Mouse (Mus musculus): ENCODE measurements around the gene Ramp3. TPM values are rescaled to one million over a fixed set of nuclear protein-coding genes. Genes with fewer than 3 reads are reported as not detected.

The Ramp3 gene
- polyA plus RNA-seq, 1 experiment from 2014 or later = 1.7 TPM

- Histone ChIP-seq H3K27me3 (ENCODE audit: control insufficient read depth, insufficient read depth, low read length) (peaks cover 6% of the 10 kb centered on the region; the same call in 1 of the 2 replicates), H3K27ac (ENCODE audit: low read depth, low read length) (no peak overlapping the region), H3K9ac (ENCODE audit: low read depth, low read length) (no peak overlapping the region), H3K4me3 (ENCODE audit: low read depth, low read length) (no peak overlapping the region), H3K4me1 (ENCODE audit: control insufficient read depth, insufficient read depth, low read length) (no peaks in the 10 kb centered on the region), H3K9me3 (replicated peaks; ENCODE audit: control insufficient read depth, low read length) (no peaks in the 10 kb centered on the region), H3K4me2 (no peak overlapping the region), H3K36me3 (ENCODE audit: control insufficient read depth, insufficient read depth, low read length) (no peaks in the 10 kb centered on the region)
- ATAC-seq (replicated peaks; ENCODE audit: insufficient number of reproducible peaks, low FRiP score, low TSS enrichment) = no peak
- WGBS (ENCODE audit: insufficient replicate concordance) = 0% methylated on average over 2 of the region's 2 CpGs
Measured at GRCm38 (mm10) chr11:6654903-6655302, 3.4 kb upstream of the Ramp3 start.

- ATAC-seq (replicated peaks; ENCODE audit: insufficient number of reproducible peaks, low FRiP score, low TSS enrichment) = no peak
- no peaks in the 10 kb centered on the region for H3K36me3 ChIP-seq (ENCODE audit: control insufficient read depth, insufficient read depth, low read length)
- H3K9ac ChIP-seq (ENCODE audit: low read depth, low read length) = no peak overlapping the region
- H3K9me3 ChIP-seq (replicated peaks; ENCODE audit: control insufficient read depth, low read length) = no peaks in the 10 kb centered on the region
- H3K4me2 ChIP-seq = no peak overlapping the region
- H3K4me3 ChIP-seq (ENCODE audit: low read depth, low read length) = no peak overlapping the region
- 74% methylated on average over 14 of the region's 14 CpGs for WGBS (ENCODE audit: insufficient replicate concordance)
- H3K27ac ChIP-seq (ENCODE audit: low read depth, low read length) = no peak overlapping the region
- H3K4me1 ChIP-seq (ENCODE audit: control insufficient read depth, insufficient read depth, low read length) = no peaks in the 10 kb centered on the region
- H3K27me3 ChIP-seq (ENCODE audit: control insufficient read depth, insufficient read depth, low read length) = 0 out of 2 replicates have a peak, but pooled peaks cover 3% of the 10 kb centered on the region
Measured at GRCm38 (mm10) chr11:6661206-6661605, 2.9 kb downstream of the Ramp3 start.

GRCm38 (mm10) chr11:6666634-6667033 is 8.3 kb downstream of the Ramp3 start:
- H3K27ac ChIP-seq (ENCODE audit: low read depth, low read length) = no peak overlapping the region
- no peaks in the 10 kb centered on the region for H3K36me3 ChIP-seq (ENCODE audit: control insufficient read depth, insufficient read depth, low read length)
- WGBS (ENCODE audit: insufficient replicate concordance) = 87% methylated on average over 2 of the region's 2 CpGs
- no peaks in the 10 kb centered on the region for H3K9me3 ChIP-seq (replicated peaks; ENCODE audit: control insufficient read depth, low read length)
- H3K4me3 ChIP-seq (ENCODE audit: low read depth, low read length) = no peak overlapping the region
- no peaks in the 10 kb centered on the region for H3K4me1 ChIP-seq (ENCODE audit: control insufficient read depth, insufficient read depth, low read length)
- ATAC-seq (replicated peaks; ENCODE audit: insufficient number of reproducible peaks, low FRiP score, low TSS enrichment) = no peak
- H3K27me3 ChIP-seq (ENCODE audit: control insufficient read depth, insufficient read depth, low read length) = no peaks in the 10 kb centered on the region
- no peak overlapping the region for H3K4me2 ChIP-seq
- H3K9ac ChIP-seq (ENCODE audit: low read depth, low read length) = no peak overlapping the region

GRCm38 (mm10) chr11:6669041-6669440 is 10.7 kb downstream of the Ramp3 start:
- Histone ChIP-seq H3K9me3 (replicated peaks; ENCODE audit: control insufficient read depth, low read length) (no peaks in the 10 kb centered on the region), H3K4me3 (ENCODE audit: low read depth, low read length) (no peak overlapping the region), H3K9ac (ENCODE audit: low read depth, low read length) (no peak overlapping the region), H3K27me3 (ENCODE audit: control insufficient read depth, insufficient read depth, low read length) (0 out of 2 replicates have a peak, but pooled peaks cover 3% of the 10 kb centered on the region), H3K4me2 (no peak overlapping the region), H3K36me3 (ENCODE audit: control insufficient read depth, insufficient read depth, low read length) (no peaks in the 10 kb centered on the region), H3K4me1 (ENCODE audit: control insufficient read depth, insufficient read depth, low read length) (no peaks in the 10 kb centered on the region), H3K27ac (ENCODE audit: low read depth, low read length) (no peak overlapping the region)
- no peak for ATAC-seq (replicated peaks; ENCODE audit: insufficient number of reproducible peaks, low FRiP score, low TSS enrichment)
- WGBS (ENCODE audit: insufficient replicate concordance) = 67% methylated on average over 9 of the region's 9 CpGs

GRCm38 (mm10) chr11:6670044-6670443 is 11.7 kb downstream of the Ramp3 start:
- no peak for ATAC-seq (replicated peaks; ENCODE audit: insufficient number of reproducible peaks, low FRiP score, low TSS enrichment)
- H3K9ac ChIP-seq (ENCODE audit: low read depth, low read length) = no peak overlapping the region
- H3K27ac ChIP-seq (ENCODE audit: low read depth, low read length) = no peak overlapping the region
- no peaks in the 10 kb centered on the region for H3K4me1 ChIP-seq (ENCODE audit: control insufficient read depth, insufficient read depth, low read length)
- no peak overlapping the region for H3K4me2 ChIP-seq
- 0 out of 2 replicates have a peak, but pooled peaks cover 3% of the 10 kb centered on the region for H3K27me3 ChIP-seq (ENCODE audit: control insufficient read depth, insufficient read depth, low read length)
- H3K36me3 ChIP-seq (ENCODE audit: control insufficient read depth, insufficient read depth, low read length) = no peaks in the 10 kb centered on the region
- no peaks in the 10 kb centered on the region for H3K9me3 ChIP-seq (replicated peaks; ENCODE audit: control insufficient read depth, low read length)
- H3K4me3 ChIP-seq (ENCODE audit: low read depth, low read length) = no peak overlapping the region
- 38% methylated on average over 2 of the region's 2 CpGs for WGBS (ENCODE audit: insufficient replicate concordance)

GRCm38 (mm10) chr11:6670826-6671225 is 12.5 kb downstream of the Ramp3 start:
- no peak overlapping the region for H3K4me3 ChIP-seq (ENCODE audit: low read depth, low read length)
- H3K4me1 ChIP-seq (ENCODE audit: control insufficient read depth, insufficient read depth, low read length) = no peaks in the 10 kb centered on the region
- H3K9ac ChIP-seq (ENCODE audit: low read depth, low read length) = no peak overlapping the region
- H3K4me2 ChIP-seq = no peak overlapping the region
- H3K27me3 ChIP-seq (ENCODE audit: control insufficient read depth, insufficient read depth, low read length) = 0 out of 2 replicates have a peak, but pooled peaks cover 3% of the 10 kb centered on the region
- H3K27ac ChIP-seq (ENCODE audit: low read depth, low read length) = no peak overlapping the region
- H3K36me3 ChIP-seq (ENCODE audit: control insufficient read depth, insufficient read depth, low read length) = no peaks in the 10 kb centered on the region
- no peaks in the 10 kb centered on the region for H3K9me3 ChIP-seq (replicated peaks; ENCODE audit: control insufficient read depth, low read length)
- ATAC-seq (replicated peaks; ENCODE audit: insufficient number of reproducible peaks, low FRiP score, low TSS enrichment) = no peak
- WGBS (ENCODE audit: insufficient replicate concordance) = 77% methylated on average over 4 of the region's 4 CpGs

- Histone ChIP-seq H3K9ac (ENCODE audit: low read depth, low read length) (no peak overlapping the region), H3K36me3 (ENCODE audit: control insufficient read depth, insufficient read depth, low read length) (no peaks in the 10 kb centered on the region), H3K27ac (ENCODE audit: low read depth, low read length) (no peak overlapping the region), H3K4me3 (ENCODE audit: low read depth, low read length) (no peak overlapping the region), H3K9me3 (replicated peaks; ENCODE audit: control insufficient read depth, low read length) (no peaks in the 10 kb centered on the region), H3K27me3 (ENCODE audit: control insufficient read depth, insufficient read depth, low read length) (0 out of 2 replicates have a peak, but pooled peaks cover 3% of the 10 kb centered on the region), H3K4me2 (no peak overlapping the region), H3K4me1 (ENCODE audit: control insufficient read depth, insufficient read depth, low read length) (no peaks in the 10 kb centered on the region)
- 81% methylated on average over 9 of the region's 9 CpGs for WGBS (ENCODE audit: insufficient replicate concordance)
- no peak for ATAC-seq (replicated peaks; ENCODE audit: insufficient number of reproducible peaks, low FRiP score, low TSS enrichment)
Measured at GRCm38 (mm10) chr11:6674701-6675100, 16.4 kb downstream of the Ramp3 start.

GRCm38 (mm10) chr11:6675402-6675801 is 17.1 kb downstream of the Ramp3 start:
- Histone ChIP-seq H3K36me3 (ENCODE audit: control insufficient read depth, insufficient read depth, low read length) (no peaks in the 10 kb centered on the region), H3K27me3 (ENCODE audit: control insufficient read depth, insufficient read depth, low read length) (0 out of 2 replicates have a peak, but pooled peaks cover 3% of the 10 kb centered on the region), H3K4me2 (no peak overlapping the region), H3K4me3 (ENCODE audit: low read depth, low read length) (no peak overlapping the region), H3K27ac (ENCODE audit: low read depth, low read length) (no peak overlapping the region), H3K9ac (ENCODE audit: low read depth, low read length) (no peak overlapping the region), H3K4me1 (ENCODE audit: control insufficient read depth, insufficient read depth, low read length) (0 out of 2 replicates have a peak, but pooled peaks cover 2% of the 10 kb centered on the region), H3K9me3 (replicated peaks; ENCODE audit: control insufficient read depth, low read length) (no peaks in the 10 kb centered on the region)
- no peak for ATAC-seq (replicated peaks; ENCODE audit: insufficient number of reproducible peaks, low FRiP score, low TSS enrichment)
- 48% methylated on average over 7 of the region's 7 CpGs for WGBS (ENCODE audit: insufficient replicate concordance)

GRCm38 (mm10) chr11:6676641-6677040 is 18.3 kb downstream of the Ramp3 start:
- no peaks in the 10 kb centered on the region for H3K36me3 ChIP-seq (ENCODE audit: control insufficient read depth, insufficient read depth, low read length)
- no peaks in the 10 kb centered on the region for H3K9me3 ChIP-seq (replicated peaks; ENCODE audit: control insufficient read depth, low read length)
- H3K4me1 ChIP-seq (ENCODE audit: control insufficient read depth, insufficient read depth, low read length) = 0 out of 2 replicates have a peak, but pooled peaks cover 2% of the 10 kb centered on the region
- WGBS (ENCODE audit: insufficient replicate concordance) = 85% methylated on average over 9 of the region's 9 CpGs
- 0 out of 2 replicates have a peak, but pooled peaks cover 3% of the 10 kb centered on the region for H3K27me3 ChIP-seq (ENCODE audit: control insufficient read depth, insufficient read depth, low read length)
- H3K4me2 ChIP-seq = no peak overlapping the region
- ATAC-seq (replicated peaks; ENCODE audit: insufficient number of reproducible peaks, low FRiP score, low TSS enrichment) = no peak
- H3K9ac ChIP-seq (ENCODE audit: low read depth, low read length) = no peak overlapping the region
- H3K4me3 ChIP-seq (ENCODE audit: low read depth, low read length) = no peak overlapping the region
- H3K27ac ChIP-seq (ENCODE audit: low read depth, low read length) = no peak overlapping the region

Data from heart, embryonic 11.5 days (tissue).